9 mouse cellular contexts compared by ENCODE assay signal in genomic region chr2:28536166-28536565, GRCm38 (mm10). TPM values are rescaled to one million over a fixed set of nuclear protein-coding genes. Genes with fewer than 3 reads are reported as not detected.
DNase-seq lines count a peak whose midpoint lies in the region; ATAC-seq and TF ChIP-seq lines count a peak whose summit lies in the region.
"Had no signal": no experiment of that assay in that cellular context is flagged by ENCODE, and none has a peak within 500 bp of the region (broad histone marks: within the 10 kb centered on the region; RNA-seq: fewer than 3 reads in every experiment).

No protein-coding gene starts in this region.

- TF ChIP-seq POLR2A in limb, embryonic 14.5 days (IDR thresholded peaks at IDR 0.05; ENCODE audit: borderline replicate concordance, extremely low read depth, insufficient read depth, insufficient read length): no peak

- TF ChIP-seq CTCF in forebrain, postnatal 0 days (IDR thresholded peaks at IDR 0.05; ENCODE audit: low read depth): no peak
- no peak for TF ChIP-seq CTCF in liver, postnatal 0 days (IDR thresholded peaks at IDR 0.05; ENCODE audit: low read depth)

- peaks cover 66% of the 10 kb centered on the region for H3K4me1 ChIP-seq in forebrain, postnatal 0 days (ENCODE audit: insufficient read depth)
- H3K4me1 ChIP-seq in limb, embryonic 14.5 days (ENCODE audit: control insufficient read depth, insufficient read depth, low read length): peaks cover 60% of the 10 kb centered on the region
- peaks cover 34% of the 10 kb centered on the region for H3K4me1 ChIP-seq in liver, postnatal 0 days (ENCODE audit: insufficient read depth)

- H3K9ac ChIP-seq in forebrain, postnatal 0 days: no peak overlapping the region
- peak overlapping the region; percentile 16 for H3K9ac ChIP-seq in limb, embryonic 14.5 days (ENCODE audit: low read depth, low read length, severe bottlenecking)
- H3K9ac ChIP-seq in liver, postnatal 0 days (replicated peaks): no peak overlapping the region

- WGBS in forebrain, postnatal 0 days: 49% methylated on average over 4 of the region's 4 CpGs
- 42% methylated on average over 4 of the region's 4 CpGs for WGBS in limb, embryonic 14.5 days
- WGBS in liver, postnatal 0 days (ENCODE audit: insufficient replicate concordance): 78% methylated on average over 4 of the region's 4 CpGs

- H3K36me3 ChIP-seq in forebrain, postnatal 0 days (ENCODE audit: insufficient read depth): 0 out of 2 replicates have a peak, but pooled peaks cover 8% of the 10 kb centered on the region
- H3K36me3 ChIP-seq in limb, embryonic 14.5 days (ENCODE audit: control insufficient read depth, insufficient read depth, low read length): peaks cover 13% of the 10 kb centered on the region
- H3K36me3 ChIP-seq in liver, postnatal 0 days (replicated peaks; ENCODE audit: insufficient read depth, low read length): no peaks in the 10 kb centered on the region

- H3K4me2 ChIP-seq in forebrain, postnatal 0 days (ENCODE audit: low read depth): no peak overlapping the region; the same call in 1 of the 2 replicates
- H3K4me2 ChIP-seq in limb, embryonic 14.5 days (replicated peaks; ENCODE audit: low read depth, low read length, severe bottlenecking): peak overlapping the region; percentile 84; the same call in 1 of the 2 replicates
- no peak overlapping the region for H3K4me2 ChIP-seq in liver, postnatal 0 days (ENCODE audit: low read depth, low read length)

- peak; percentile 20 for ATAC-seq in CD4-positive, CD25-positive, alpha-beta regulatory T cell, adult 4 months
- ATAC-seq in forebrain, postnatal 0 days: no peak
- ATAC-seq in limb, embryonic 14.5 days (ENCODE audit: low FRiP score, low read depth): no peak
- no peak for ATAC-seq in liver, postnatal 0 days

- H3K4me3 ChIP-seq in forebrain, postnatal 0 days (ENCODE audit: low read depth, low read length): no peak overlapping the region
- H3K4me3 ChIP-seq in limb, embryonic 14.5 days (replicated peaks; ENCODE audit: low read length): no peak overlapping the region
- no peak overlapping the region for H3K4me3 ChIP-seq in liver, postnatal 0 days (ENCODE audit: low read depth, low read length)

- H3K9me3 ChIP-seq in forebrain, postnatal 0 days (ENCODE audit: low read length): no peaks in the 10 kb centered on the region
- no peaks in the 10 kb centered on the region for H3K9me3 ChIP-seq in limb, embryonic 14.5 days (ENCODE audit: control insufficient read depth, low read length)
- no peaks in the 10 kb centered on the region for H3K9me3 ChIP-seq in liver, postnatal 0 days (ENCODE audit: low read length)

- H3K27me3 ChIP-seq in forebrain, postnatal 0 days (ENCODE audit: insufficient read depth, low read length): no peaks in the 10 kb centered on the region
- H3K27me3 ChIP-seq in limb, embryonic 14.5 days (ENCODE audit: control insufficient read depth, insufficient read depth, low read length): no peaks in the 10 kb centered on the region
- H3K27me3 ChIP-seq in liver, postnatal 0 days (ENCODE audit: insufficient read depth, low read length): 0 out of 2 replicates have a peak, but pooled peaks cover 4% of the 10 kb centered on the region

- no peak for TF ChIP-seq EP300 in liver, postnatal 0 days (IDR thresholded peaks at IDR 0.05; ENCODE audit: low read depth)

- peak; percentile 33 for DNase-seq in embryo, embryonic 11 days
- no peak for DNase-seq in embryo, embryonic 9.5 days (ENCODE audit: extremely low spot score)
- no peak for DNase-seq in forebrain, postnatal 0 days
- DNase-seq in limb, embryonic 14.5 days (ENCODE audit: low spot score): no peak
- DNase-seq in adrenal gland, adult 18-20 months (ENCODE audit: low spot score in 2 of 2): no peak
- DNase-seq in layer of hippocampus, postnatal 25 days (ENCODE audit: extremely low spot score in 1 of 2, low spot score in 1 of 2): no peak
- DNase-seq in liver, postnatal 0 days: no peak

- H3K27ac ChIP-seq in forebrain, postnatal 0 days (ENCODE audit: low read depth, low read length): peak overlapping the region; percentile 77; the same call in 1 of the 2 replicates
- no peak overlapping the region for H3K27ac ChIP-seq in limb, embryonic 14.5 days (replicated peaks; ENCODE audit: low read depth, low read length)
- H3K27ac ChIP-seq in liver, postnatal 0 days (ENCODE audit: low read depth): no peak overlapping the region; the same call in 1 of the 2 replicates

RNA-seq across cellular contexts. Expression of gene Ralgds, which starts 23.2 kb away (rescaled TPM):
- 1 to 10 TPM; 4.3 to 8.8 TPM for polyA plus RNA-seq in CD4-positive, CD25-positive, alpha-beta regulatory T cell, adult 4 months (2017; shearing (Covaris generic))
- 176 and 197 TPM in 2 replicates for total RNA-seq in forebrain, postnatal 0 days (2014; rRNA removed)
- polyA plus RNA-seq in forebrain, postnatal 0 days (2015; fragmentation: Nextera tagmentation; extraction: Ambion mirVana): 65.3 and 76.8 TPM in 2 replicates
- polyA plus RNA-seq in limb, embryonic 14.5 days (2012; rRNA removed): 86.6 and 108 TPM in 2 replicates
- 61.6 and 63.1 TPM in 2 replicates for polyA plus RNA-seq in limb, embryonic 14.5 days (2014; fragmentation: Nextera tagmentation; extraction: Ambion mirVana)
- 10 to 100 TPM; 24.3 to 24.4 TPM for total RNA-seq in adrenal gland, adult 18-20 months (2021)
- total RNA-seq in layer of hippocampus, postnatal 25 days (2021): 100 to 1,000 TPM; 115 to 132 TPM
- polyA plus RNA-seq in liver, postnatal 0 days (2015; fragmentation: Nextera tagmentation; extraction: Ambion mirVana): 1.8 TPM in 2 replicates

RNA-seq across cellular contexts. Expression of gene Cel, which starts 27.0 kb away (rescaled TPM):
- polyA plus RNA-seq in CD4-positive, CD25-positive, alpha-beta regulatory T cell, adult 4 months (2017; shearing (Covaris generic)): not detected
- not detected in 2 replicates for total RNA-seq in forebrain, postnatal 0 days (2014; rRNA removed)
- not detected in 2 replicates for polyA plus RNA-seq in forebrain, postnatal 0 days (2015; fragmentation: Nextera tagmentation; extraction: Ambion mirVana)
- 0.06 and 0.12 TPM in 2 replicates for polyA plus RNA-seq in limb, embryonic 14.5 days (2012; rRNA removed)
- not detected in 2 replicates for polyA plus RNA-seq in limb, embryonic 14.5 days (2014; fragmentation: Nextera tagmentation; extraction: Ambion mirVana)
- not detected for total RNA-seq in adrenal gland, adult 18-20 months (2021)
- total RNA-seq in layer of hippocampus, postnatal 25 days (2021): not detected
- polyA plus RNA-seq in liver, postnatal 0 days (2015; fragmentation: Nextera tagmentation; extraction: Ambion mirVana): 4.7 TPM in 1 of 2 replicates, not detected in the other
- total RNA-seq: common myeloid progenitor, adult 5-6 weeks had no signal

RNA-seq across cellular contexts. Expression of gene Gm10134, which starts 30.3 kb away (rescaled TPM):
- polyA plus RNA-seq in CD4-positive, CD25-positive, alpha-beta regulatory T cell, adult 4 months (2017; shearing (Covaris generic)): not detected
- total RNA-seq in forebrain, postnatal 0 days (2014; rRNA removed): not detected in 2 replicates
- 1.8 and 2.3 TPM in 2 replicates for polyA plus RNA-seq in forebrain, postnatal 0 days (2015; fragmentation: Nextera tagmentation; extraction: Ambion mirVana)
- 1.1 TPM in 1 of 2 replicates, not detected in the other for polyA plus RNA-seq in limb, embryonic 14.5 days (2012; rRNA removed)
- 0.61 and 1.1 TPM in 2 replicates for polyA plus RNA-seq in limb, embryonic 14.5 days (2014; fragmentation: Nextera tagmentation; extraction: Ambion mirVana)
- total RNA-seq in adrenal gland, adult 18-20 months (2021): 1 to 10 TPM; 2.0 TPM
- 1 to 10 TPM in 1 of 2 experiments, not detected in 1; 2.0 TPM for total RNA-seq in layer of hippocampus, postnatal 25 days (2021)
- 1.5 and 1.9 TPM in 2 replicates for polyA plus RNA-seq in liver, postnatal 0 days (2015; fragmentation: Nextera tagmentation; extraction: Ambion mirVana)
- total RNA-seq: common myeloid progenitor, adult 5-6 weeks had no signal

RNA-seq across cellular contexts. Expression of gene Gbgt1, which starts 39.5 kb away (rescaled TPM):
- not detected for polyA plus RNA-seq in CD4-positive, CD25-positive, alpha-beta regulatory T cell, adult 4 months (2017; shearing (Covaris generic))
- total RNA-seq in forebrain, postnatal 0 days (2014; rRNA removed): 1.5 and 4.9 TPM in 2 replicates
- polyA plus RNA-seq in forebrain, postnatal 0 days (2015; fragmentation: Nextera tagmentation; extraction: Ambion mirVana): 0.47 and 0.54 TPM in 2 replicates
- polyA plus RNA-seq in limb, embryonic 14.5 days (2012; rRNA removed): 2.1 and 3.3 TPM in 2 replicates
- 1.0 and 1.4 TPM in 2 replicates for polyA plus RNA-seq in limb, embryonic 14.5 days (2014; fragmentation: Nextera tagmentation; extraction: Ambion mirVana)
- total RNA-seq in adrenal gland, adult 18-20 months (2021): 1 to 10 TPM; 4.5 to 6.3 TPM
- total RNA-seq in layer of hippocampus, postnatal 25 days (2021): 1 to 10 TPM; 1.5 to 2.1 TPM
- 0.56 and 0.64 TPM in 2 replicates for polyA plus RNA-seq in liver, postnatal 0 days (2015; fragmentation: Nextera tagmentation; extraction: Ambion mirVana)
- total RNA-seq: common myeloid progenitor, adult 5-6 weeks had no signal

RNA-seq across cellular contexts. Expression of gene Gtf3c5, which starts 47.4 kb away (rescaled TPM):
- 10 to 100 TPM; 18.5 to 27.0 TPM for polyA plus RNA-seq in CD4-positive, CD25-positive, alpha-beta regulatory T cell, adult 4 months (2017; shearing (Covaris generic))
- 26.9 and 33.3 TPM in 2 replicates for total RNA-seq in forebrain, postnatal 0 days (2014; rRNA removed)
- 20.0 and 32.7 TPM in 2 replicates for polyA plus RNA-seq in forebrain, postnatal 0 days (2015; fragmentation: Nextera tagmentation; extraction: Ambion mirVana)
- polyA plus RNA-seq in limb, embryonic 14.5 days (2012; rRNA removed): 52.4 and 52.6 TPM in 2 replicates
- polyA plus RNA-seq in limb, embryonic 14.5 days (2014; fragmentation: Nextera tagmentation; extraction: Ambion mirVana): 29.7 and 31.1 TPM in 2 replicates
- total RNA-seq in adrenal gland, adult 18-20 months (2021): 10 to 100 TPM; 15.2 to 17.2 TPM
- total RNA-seq in layer of hippocampus, postnatal 25 days (2021): 10 to 100 TPM; 18.9 to 19.5 TPM
- polyA plus RNA-seq in liver, postnatal 0 days (2015; fragmentation: Nextera tagmentation; extraction: Ambion mirVana): 4.5 and 5.8 TPM in 2 replicates
